Mouse (Mus musculus) midbrain, embryonic 11.5 days (tissue): ENCODE measurements at regions not wholly inside any gene's neighbourhood (a gene's known extent, or its start where the extent isn't known, plus 50 kb on each side); places are given as distances from the start of the nearest gene placed in this dataset.
A peak's percentile ranks its signal among the peaks of the same experiment; 100 is the strongest.
"Not testable (repeated sequence)": the region's sequence is repeated elsewhere in the genome, so short reads cannot be mapped to it uniquely, and the experiment has no call there.

ENCODE experiments used
- ATAC-seq: fragments of 200-750 bp; cut with Nextera tagmentation; 2 replicates; pipeline ENCODE4 v1.8.0; 2017; ENCODE audit warnings: moderate TSS enrichment, moderate library complexity; ENCODE audit not compliant: low FRiP score
- DNase-seq: peaks from one replicate; pipeline ENCODE4 v3.0.0; 2015; ENCODE audit warnings: low spot score; ENCODE audit errors: missing footprints
- H3K27ac ChIP-seq: fragments of 300-500 bp; sonication (generic); 2 replicates; pipeline ENCODE4 v1.5.1; 2014; ENCODE audit warnings: low read depth, low read length
- H3K27me3 ChIP-seq: fragments of 300-500 bp; sonication (generic); 2 replicates; pipeline ENCODE4 v1.6.1; 2014; ENCODE audit warnings: mild to moderate bottlenecking, low read length, moderate library complexity, mixed read lengths; ENCODE audit not compliant: control insufficient read depth, insufficient read depth
- H3K36me3 ChIP-seq: fragments of 300-500 bp; sonication (generic); 2 replicates; pipeline ENCODE4 v1.6.1; 2014; ENCODE audit warnings: mild to moderate bottlenecking, low read length, moderate library complexity, mixed read lengths; ENCODE audit not compliant: control insufficient read depth, insufficient read depth
- H3K4me1 ChIP-seq: fragments of 300-500 bp; sonication (generic); 2 replicates; pipeline ENCODE4 v1.6.1; 2014; ENCODE audit warnings: low read length; ENCODE audit not compliant: control insufficient read depth, insufficient read depth
- H3K4me2 ChIP-seq: fragments of 300-500 bp; sonication (generic); 2 replicates; pipeline ENCODE4 v1.6.1; 2014; ENCODE audit warnings: mild to moderate bottlenecking, moderate library complexity
- H3K4me3 ChIP-seq: fragments of 300-500 bp; sonication (generic); 2 replicates; pipeline ENCODE4 v1.5.1; 2014; ENCODE audit warnings: low read depth, low read length
- H3K9ac ChIP-seq: fragments of 300-500 bp; sonication (generic); 2 replicates; pipeline ENCODE4 v1.6.1; 2014; ENCODE audit warnings: low read length
- H3K9me3 ChIP-seq: fragments of 300-500 bp; sonication (generic); 2 replicates; pipeline ENCODE4 v1.6.1; 2016; ENCODE audit warnings: low read length; ENCODE audit not compliant: control insufficient read depth
- WGBS: fragments of 180-500 bp; shearing (Covaris S2); extraction: QIAGEN DNeasy Blood & Tissue Kit; methylation state at CpG from one replicate; pipeline ENCODE4 v1.1.7; 2014; 5-methylcytosine and 5-hydroxymethylcytosine counted together

GRCm38 (mm10) chr12:11831292-11831691, 375.4 kb downstream of the Rad51ap2 start:
- no peak overlapping the region for H3K4me2 ChIP-seq
- no peak overlapping the region for H3K9ac ChIP-seq
- ATAC-seq: peak; percentile 81
- no peak for DNase-seq
- no peak overlapping the region for H3K4me3 ChIP-seq
- no peak overlapping the region for H3K27ac ChIP-seq
- WGBS: 67% methylated on average over 5 of the region's 5 CpGs
- no peaks in the 10 kb centered on the region for H3K36me3 ChIP-seq
- no peaks in the 10 kb centered on the region for H3K27me3 ChIP-seq
- H3K4me1 ChIP-seq: no peaks in the 10 kb centered on the region
- no peaks in the 10 kb centered on the region for H3K9me3 ChIP-seq

- H3K27ac ChIP-seq: no peak overlapping the region
- H3K27me3 ChIP-seq: no peaks in the 10 kb centered on the region
- no peak for ATAC-seq
- H3K4me2 ChIP-seq: no peak overlapping the region
- DNase-seq: no peak
- no peaks in the 10 kb centered on the region for H3K9me3 ChIP-seq
- H3K4me1 ChIP-seq: no peaks in the 10 kb centered on the region
- WGBS: 76% methylated on average over 3 of the region's 3 CpGs
- H3K4me3 ChIP-seq: no peak overlapping the region
- H3K9ac ChIP-seq: no peak overlapping the region
- no peaks in the 10 kb centered on the region for H3K36me3 ChIP-seq
Observed at GRCm38 (mm10) chr12:11837819-11838472, 382.1 kb downstream of the Rad51ap2 start.

GRCm38 (mm10) chr12:11851034-11851433, 395.2 kb downstream of the Rad51ap2 start:
- Histone ChIP-seq H3K27ac (no peak overlapping the region), H3K4me2 (no peak overlapping the region), H3K9ac (no peak overlapping the region), H3K4me3 (no peak overlapping the region), H3K27me3 (no peaks in the 10 kb centered on the region), H3K9me3 (no peaks in the 10 kb centered on the region), H3K4me1 (no peaks in the 10 kb centered on the region), H3K36me3 (no peaks in the 10 kb centered on the region)
- whole genome bisulfite sequencing: 74% methylated on average over 3 of the region's 3 CpGs
- no peak for ATAC-seq
- DNase-seq: no peak

GRCm38 (mm10) chr12:11881809-11882208, 380.1 kb upstream of the Fam49a start:
- not testable (repeated sequence) for H3K4me2 ChIP-seq, H3K9ac ChIP-seq, H3K4me1 ChIP-seq, H3K4me3 ChIP-seq, H3K9me3 ChIP-seq, H3K36me3 ChIP-seq, H3K27me3 ChIP-seq, DNase-seq, H3K27ac ChIP-seq
- peak; percentile 58 for ATAC-seq
- WGBS: 98% methylated on average over 11 of the region's 11 CpGs

GRCm38 (mm10) chr12:11887291-11887690, 374.6 kb upstream of the Fam49a start:
- Histone ChIP-seq H3K9ac (no peak overlapping the region), H3K27ac (no peak overlapping the region), H3K4me3 (no peak overlapping the region), H3K36me3 (no peaks in the 10 kb centered on the region), H3K4me1 (no peaks in the 10 kb centered on the region), H3K4me2 (no peak overlapping the region), H3K9me3 (no peaks in the 10 kb centered on the region), H3K27me3 (no peaks in the 10 kb centered on the region)
- no peak for DNase-seq
- no peak for ATAC-seq

- Histone ChIP-seq H3K4me2 (no peak overlapping the region), H3K4me3 (no peak overlapping the region), H3K9ac (no peak overlapping the region), H3K9me3 (no peaks in the 10 kb centered on the region), H3K4me1 (no peaks in the 10 kb centered on the region), H3K36me3 (no peaks in the 10 kb centered on the region), H3K27me3 (no peaks in the 10 kb centered on the region), H3K27ac (no peak overlapping the region)
- DNase-seq (no peak), ATAC-seq (no peak)
- WGBS: 66% methylated on average over 3 of the region's 3 CpGs
Observed at GRCm38 (mm10) chr12:11899031-11899430, 362.9 kb upstream of the Fam49a start.

- ATAC-seq (peak; percentile 63; the same call in 1 of the 2 replicates), DNase-seq (no peak)
- H3K4me1 ChIP-seq: no peaks in the 10 kb centered on the region
- no peak overlapping the region for H3K27ac ChIP-seq
- H3K9me3 ChIP-seq: no peaks in the 10 kb centered on the region
- no peak overlapping the region for H3K9ac ChIP-seq
- H3K36me3 ChIP-seq: no peaks in the 10 kb centered on the region
- 71% methylated on average over 4 of the region's 4 CpGs for WGBS
- no peak overlapping the region for H3K4me2 ChIP-seq
- no peak overlapping the region for H3K4me3 ChIP-seq
- no peaks in the 10 kb centered on the region for H3K27me3 ChIP-seq
Observed at GRCm38 (mm10) chr12:11906588-11906987, 355.4 kb upstream of the Fam49a start.
